Mouse (Mus musculus): ENCODE measurements at regions not wholly inside any gene's neighbourhood (a gene's known extent, or its start where the extent isn't known, plus 50 kb on each side); places are given as distances from the start of the nearest gene placed in this dataset.

GRCm38 (mm10) chr3:19747361-19747760 is 118.9 kb upstream of the 1700064H15Rik start:
- no peak for TF ChIP-seq CTCF (IDR thresholded peaks at IDR 0.05; ENCODE audit: low read depth)
- TF ChIP-seq EP300 (IDR thresholded peaks at IDR 0.05; ENCODE audit: low read depth), result no peak

Data from liver, postnatal 0 days (tissue).